ENCODE assay signal across 12 mouse cellular contexts in genomic region chr6:39726149-39726548, GRCm38 (mm10).
"Had no signal": no experiment of that assay in that cellular context is flagged by ENCODE, and none has a peak within 500 bp of the region (broad histone marks: within the 10 kb centered on the region; RNA-seq: fewer than 3 reads in every experiment).

No protein-coding gene starts in this region.

- H3K36me3 ChIP-seq: limb, embryonic 12.5 days; limb, embryonic 15.5 days; neural tube, embryonic 13.5 days had no signal

- H3K9ac ChIP-seq: liver, embryonic 14.5 days; liver, postnatal 0 days had no signal

- H3K9me3 ChIP-seq: limb, embryonic 12.5 days; limb, embryonic 15.5 days; neural tube, embryonic 13.5 days had no signal

- H3K27me3 ChIP-seq: limb, embryonic 12.5 days; limb, embryonic 15.5 days; neural tube, embryonic 13.5 days had no signal

- DNase-seq: left cerebral cortex, postnatal 4 days; liver, postnatal 0 days; lung, embryonic 14.5 days; lung, postnatal 14 days; lung, postnatal 4 days; midbrain, embryonic 14.5 days; right cerebral cortex, postnatal 25 days; thymus, postnatal 36 days had no signal
